Mouse (Mus musculus): ENCODE measurements at regions not wholly inside any gene's neighbourhood (a gene's known extent, or its start where the extent isn't known, plus 50 kb on each side); places are given as distances from the start of the nearest gene placed in this dataset.

DNA sequence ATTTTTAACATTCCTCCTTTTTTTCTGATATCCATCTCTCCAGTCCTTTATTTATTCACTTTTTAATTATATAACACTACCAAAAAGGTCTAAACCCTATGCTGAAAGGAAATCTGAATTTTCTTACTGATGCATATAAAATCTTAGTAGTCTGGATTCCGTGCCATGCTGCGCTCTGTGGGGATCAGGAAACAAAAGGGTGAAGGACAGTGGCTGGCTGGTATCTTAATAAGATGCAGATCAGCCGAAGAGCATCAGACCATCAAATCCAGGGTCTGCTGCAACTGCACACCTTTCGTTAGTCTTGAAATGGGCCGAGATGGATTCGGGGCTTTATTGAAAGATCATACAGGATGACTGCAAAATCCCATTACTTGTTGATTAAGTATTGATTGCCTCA, 740.7 kb downstream of the 5730522E02Rik start:
- 87% methylated on average over 6 of the region's 6 CpGs for WGBS
- no peak for ATAC-seq
- Histone ChIP-seq H3K4me1 (ENCODE audit: control insufficient read depth, insufficient read depth, low read length) (no peaks in the 10 kb centered on the region), H3K9me3 (ENCODE audit: control insufficient read depth, low read length) (no peaks in the 10 kb centered on the region), H3K9ac (ENCODE audit: low read depth, low read length) (no peak overlapping the region), H3K27me3 (replicated peaks; ENCODE audit: control insufficient read depth, insufficient read depth, low read length) (no peaks in the 10 kb centered on the region), H3K4me2 (ENCODE audit: low read depth, low read length) (no peak overlapping the region), H3K36me3 (ENCODE audit: control insufficient read depth, insufficient read depth, low read length) (no peaks in the 10 kb centered on the region), H3K4me3 (ENCODE audit: low read length) (no peak overlapping the region), H3K27ac (ENCODE audit: low read length) (no peak overlapping the region)

DNA sequence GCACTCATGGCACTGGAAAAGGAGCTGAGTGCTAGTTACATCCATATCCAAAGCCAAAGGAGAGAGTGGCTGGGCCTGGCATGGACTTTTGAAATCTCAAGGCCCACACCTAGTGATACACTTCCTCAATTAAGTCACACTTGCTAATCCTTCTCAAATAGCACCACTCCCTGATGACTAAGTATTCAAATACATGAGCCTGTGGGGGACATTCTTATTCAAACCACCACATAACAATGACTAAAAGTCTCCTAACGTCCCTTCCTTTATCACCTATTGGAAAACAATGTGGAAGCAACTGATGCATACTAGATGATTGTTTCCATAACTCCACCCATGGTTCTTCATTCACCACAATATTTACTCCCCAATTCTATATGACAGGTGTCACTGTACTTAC, 773.4 kb downstream of the 5730522E02Rik start:
- Histone ChIP-seq H3K27ac (ENCODE audit: low read length) (no peak overlapping the region), H3K4me2 (ENCODE audit: low read depth, low read length) (no peak overlapping the region)

DNA sequence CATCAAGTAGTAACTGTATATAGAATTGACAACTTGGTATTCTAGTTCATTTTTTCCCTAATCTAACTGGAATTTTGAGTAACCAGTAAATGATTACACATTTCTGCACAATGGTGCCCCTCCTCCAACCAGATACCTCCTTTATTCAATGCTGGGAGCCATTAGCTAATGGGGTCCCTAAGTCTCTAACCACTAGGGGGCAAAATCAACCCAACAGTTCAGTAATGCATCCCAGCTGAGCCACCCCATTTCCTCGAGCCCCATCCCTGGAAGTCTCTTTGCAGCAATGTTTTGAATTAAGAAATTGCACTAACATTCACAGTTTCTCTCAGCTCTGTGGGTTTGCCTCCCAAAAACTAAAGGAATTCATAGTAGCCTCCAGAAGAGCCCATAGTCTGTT, 774.9 kb downstream of the 5730522E02Rik start:
- Histone ChIP-seq H3K9ac (ENCODE audit: low read depth, low read length) (no peak overlapping the region), H3K27me3 (replicated peaks; ENCODE audit: control insufficient read depth, insufficient read depth, low read length) (no peaks in the 10 kb centered on the region), H3K4me1 (ENCODE audit: control insufficient read depth, insufficient read depth, low read length) (no peaks in the 10 kb centered on the region), H3K36me3 (ENCODE audit: control insufficient read depth, insufficient read depth, low read length) (no peaks in the 10 kb centered on the region), H3K9me3 (ENCODE audit: control insufficient read depth, low read length) (no peaks in the 10 kb centered on the region), H3K4me3 (ENCODE audit: low read length) (no peak overlapping the region), H3K27ac (ENCODE audit: low read length) (no peak overlapping the region), H3K4me2 (ENCODE audit: low read depth, low read length) (no peak overlapping the region)
- ATAC-seq, result no peak
- 56% methylated on average over 1 of the region's 1 CpGs for WGBS

More for the DNA sequence above, 773.4 kb downstream of the 5730522E02Rik start:
- H3K9me3 ChIP-seq (ENCODE audit: control insufficient read depth, low read length), result no peaks in the 10 kb centered on the region
- no peaks in the 10 kb centered on the region for H3K4me1 ChIP-seq (ENCODE audit: control insufficient read depth, insufficient read depth, low read length)
- no peak overlapping the region for H3K4me3 ChIP-seq (ENCODE audit: low read length)
- WGBS, result 73% methylated on average over 1 of the region's 1 CpGs
- ATAC-seq, result no peak
- H3K27me3 ChIP-seq (replicated peaks; ENCODE audit: control insufficient read depth, insufficient read depth, low read length), result no peaks in the 10 kb centered on the region
- H3K36me3 ChIP-seq (ENCODE audit: control insufficient read depth, insufficient read depth, low read length), result no peaks in the 10 kb centered on the region
- H3K9ac ChIP-seq (ENCODE audit: low read depth, low read length), result no peak overlapping the region

DNA sequence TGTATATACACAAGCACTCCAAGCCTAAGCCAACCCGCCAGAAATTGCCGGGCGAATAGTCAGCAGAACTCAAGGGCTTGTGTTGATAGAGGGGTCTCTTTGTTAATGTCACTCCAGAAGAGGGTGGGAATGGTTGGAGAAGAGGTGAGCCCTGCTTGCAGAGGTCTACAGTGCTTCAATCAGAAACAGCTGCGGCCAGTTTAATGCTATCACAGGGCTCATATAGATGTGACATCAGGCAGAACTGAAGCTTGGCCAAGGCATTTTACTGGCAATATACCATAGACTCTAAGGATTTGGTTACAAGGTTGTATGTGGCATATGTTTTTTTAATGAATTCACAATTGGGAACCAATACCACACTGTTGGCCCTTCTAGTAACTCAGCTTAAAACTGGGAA, 787.4 kb downstream of the 5730522E02Rik start:
- Histone ChIP-seq H3K27me3 (replicated peaks; ENCODE audit: control insufficient read depth, insufficient read depth, low read length) (no peaks in the 10 kb centered on the region), H3K36me3 (ENCODE audit: control insufficient read depth, insufficient read depth, low read length) (no peaks in the 10 kb centered on the region), H3K4me2 (ENCODE audit: low read depth, low read length) (no peak overlapping the region), H3K4me1 (ENCODE audit: control insufficient read depth, insufficient read depth, low read length) (no peaks in the 10 kb centered on the region), H3K4me3 (ENCODE audit: low read length) (no peak overlapping the region), H3K9ac (ENCODE audit: low read depth, low read length) (no peak overlapping the region), H3K27ac (ENCODE audit: low read length) (no peak overlapping the region), H3K9me3 (ENCODE audit: control insufficient read depth, low read length) (no peaks in the 10 kb centered on the region)
- ATAC-seq, result no peak
- WGBS, result 87% methylated on average over 4 of the region's 4 CpGs

DNA sequence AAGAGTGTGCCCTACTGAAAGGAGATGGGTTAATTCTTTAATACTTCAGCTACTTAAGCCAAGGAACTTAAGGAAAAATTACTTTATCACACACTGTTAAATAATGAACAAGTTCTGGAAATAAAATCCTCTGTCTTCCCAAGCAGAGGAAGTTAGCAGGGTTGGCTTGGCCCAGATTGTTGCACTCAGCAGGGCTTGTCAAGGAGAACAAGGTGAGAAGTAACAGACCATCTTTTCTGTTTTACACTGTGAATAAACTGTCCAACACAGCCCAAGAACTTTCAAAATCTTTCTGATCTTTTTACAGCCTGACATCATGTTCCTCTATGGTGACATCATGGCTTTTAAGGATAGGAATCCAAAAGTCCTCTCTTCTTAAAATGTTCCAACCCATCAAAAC, 789.1 kb downstream of the 5730522E02Rik start:
- ATAC-seq, result peak; percentile 58; the same call in 1 of the 2 replicates
- no peak overlapping the region for H3K4me2 ChIP-seq (ENCODE audit: low read depth, low read length)

DNA sequence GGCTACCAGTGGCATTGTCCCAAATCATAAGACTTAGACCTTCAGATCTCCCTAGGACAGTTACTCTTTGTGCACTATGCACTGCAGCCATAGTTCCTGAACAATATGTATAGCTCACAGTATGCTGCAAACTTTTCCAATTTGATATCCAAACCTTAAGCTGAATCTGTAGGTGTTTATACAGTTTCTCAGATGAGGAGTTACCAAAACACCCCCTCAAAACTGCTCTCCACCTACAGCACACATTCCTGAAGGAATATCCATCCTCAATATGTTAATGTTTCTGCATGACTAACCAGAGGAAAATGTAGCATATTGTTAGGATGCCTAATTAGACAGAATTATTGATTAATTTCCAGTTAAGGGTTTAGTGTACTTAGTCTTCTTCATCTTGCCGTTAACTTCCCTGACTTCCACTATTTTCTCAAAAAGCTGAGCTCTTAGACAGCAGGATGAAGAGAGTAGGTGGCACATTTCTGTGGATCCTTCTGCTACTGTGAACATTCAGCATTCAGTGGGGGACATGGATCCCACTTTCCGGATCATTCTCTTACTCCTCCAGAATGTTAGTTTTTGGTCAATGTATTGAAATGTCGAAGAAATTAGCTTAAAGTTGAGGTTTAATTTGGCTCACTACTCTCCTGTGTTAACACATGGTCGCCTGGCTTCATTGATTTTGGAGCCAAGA, 800.0 kb downstream of the 5730522E02Rik start:
- Histone ChIP-seq H3K4me3 (ENCODE audit: low read length) (no peak overlapping the region), H3K9ac (ENCODE audit: low read depth, low read length) (no peak overlapping the region), H3K4me1 (ENCODE audit: control insufficient read depth, insufficient read depth, low read length) (no peaks in the 10 kb centered on the region), H3K4me2 (ENCODE audit: low read depth, low read length) (no peak overlapping the region), H3K27ac (ENCODE audit: low read length) (no peak overlapping the region), H3K27me3 (replicated peaks; ENCODE audit: control insufficient read depth, insufficient read depth, low read length) (no peaks in the 10 kb centered on the region), H3K9me3 (ENCODE audit: control insufficient read depth, low read length) (no peaks in the 10 kb centered on the region), H3K36me3 (ENCODE audit: control insufficient read depth, insufficient read depth, low read length) (no peaks in the 10 kb centered on the region)
- 80% methylated on average over 4 of the region's 4 CpGs for WGBS
- no peak for ATAC-seq

More for the DNA sequence above, 789.1 kb downstream of the 5730522E02Rik start:
- H3K9ac ChIP-seq (ENCODE audit: low read depth, low read length), result no peak overlapping the region
- no peak overlapping the region for H3K27ac ChIP-seq (ENCODE audit: low read length)
- no peaks in the 10 kb centered on the region for H3K4me1 ChIP-seq (ENCODE audit: control insufficient read depth, insufficient read depth, low read length)
- no peaks in the 10 kb centered on the region for H3K27me3 ChIP-seq (replicated peaks; ENCODE audit: control insufficient read depth, insufficient read depth, low read length)
- no peaks in the 10 kb centered on the region for H3K36me3 ChIP-seq (ENCODE audit: control insufficient read depth, insufficient read depth, low read length)
- H3K9me3 ChIP-seq (ENCODE audit: control insufficient read depth, low read length), result no peaks in the 10 kb centered on the region
- no peak overlapping the region for H3K4me3 ChIP-seq (ENCODE audit: low read length)

DNA sequence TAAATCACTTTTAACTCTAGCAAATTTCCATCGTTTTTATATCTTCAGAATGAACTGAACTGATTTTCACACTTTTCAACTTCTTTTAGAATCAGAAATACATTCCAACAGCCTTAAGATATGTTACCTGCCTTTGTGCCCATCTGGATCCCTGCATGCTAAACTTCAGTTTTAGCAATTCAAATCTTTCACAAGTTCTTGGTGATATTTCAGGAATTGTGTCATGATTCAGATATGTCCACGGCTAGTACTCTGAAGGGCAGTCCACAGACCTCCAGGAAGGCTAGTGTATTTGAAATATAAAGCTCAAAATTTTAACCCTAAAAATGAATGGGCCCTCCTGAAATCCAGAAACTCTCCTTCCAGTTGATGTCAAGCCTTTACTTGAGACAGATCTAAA, 818.9 kb downstream of the 5730522E02Rik start:
- Histone ChIP-seq H3K9me3 (ENCODE audit: control insufficient read depth, low read length) (no peaks in the 10 kb centered on the region), H3K36me3 (ENCODE audit: control insufficient read depth, insufficient read depth, low read length) (no peaks in the 10 kb centered on the region), H3K4me1 (ENCODE audit: control insufficient read depth, insufficient read depth, low read length) (no peaks in the 10 kb centered on the region), H3K9ac (ENCODE audit: low read depth, low read length) (no peak overlapping the region), H3K27me3 (replicated peaks; ENCODE audit: control insufficient read depth, insufficient read depth, low read length) (no peaks in the 10 kb centered on the region), H3K4me2 (ENCODE audit: low read depth, low read length) (no peak overlapping the region), H3K27ac (ENCODE audit: low read length) (no peak overlapping the region), H3K4me3 (ENCODE audit: low read length) (no peak overlapping the region)
- ATAC-seq, result no peak
- WGBS, result 55% methylated on average over 2 of the region's 2 CpGs

DNA sequence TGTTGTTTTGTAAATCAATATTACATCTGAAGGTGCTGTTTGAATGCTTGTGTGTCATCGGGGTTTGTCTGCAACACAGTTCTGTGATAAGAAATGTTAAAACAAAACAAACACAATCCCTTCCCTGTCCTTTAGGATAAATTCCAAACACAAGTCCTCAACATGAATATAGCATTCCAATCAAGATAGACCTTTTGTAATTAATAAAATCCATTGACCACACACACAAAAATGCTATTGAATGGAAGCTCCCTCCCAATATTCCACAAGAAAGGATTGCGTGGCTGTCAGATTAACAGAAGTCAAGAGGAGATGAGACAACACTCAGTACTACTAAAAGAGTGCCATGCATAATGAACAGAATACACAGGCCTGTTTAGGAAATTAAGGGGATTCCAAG, 843.5 kb downstream of the 5730522E02Rik start:
- Histone ChIP-seq H3K27ac (ENCODE audit: low read length) (no peak overlapping the region), H3K36me3 (ENCODE audit: control insufficient read depth, insufficient read depth, low read length) (no peaks in the 10 kb centered on the region), H3K27me3 (replicated peaks; ENCODE audit: control insufficient read depth, insufficient read depth, low read length) (no peaks in the 10 kb centered on the region), H3K9me3 (ENCODE audit: control insufficient read depth, low read length) (no peaks in the 10 kb centered on the region), H3K4me2 (ENCODE audit: low read depth, low read length) (no peak overlapping the region), H3K4me1 (ENCODE audit: control insufficient read depth, insufficient read depth, low read length) (no peaks in the 10 kb centered on the region), H3K9ac (ENCODE audit: low read depth, low read length) (no peak overlapping the region), H3K4me3 (ENCODE audit: low read length) (no peak overlapping the region)
- WGBS, result 78% methylated on average over 2 of the region's 2 CpGs
- no peak for ATAC-seq

DNA sequence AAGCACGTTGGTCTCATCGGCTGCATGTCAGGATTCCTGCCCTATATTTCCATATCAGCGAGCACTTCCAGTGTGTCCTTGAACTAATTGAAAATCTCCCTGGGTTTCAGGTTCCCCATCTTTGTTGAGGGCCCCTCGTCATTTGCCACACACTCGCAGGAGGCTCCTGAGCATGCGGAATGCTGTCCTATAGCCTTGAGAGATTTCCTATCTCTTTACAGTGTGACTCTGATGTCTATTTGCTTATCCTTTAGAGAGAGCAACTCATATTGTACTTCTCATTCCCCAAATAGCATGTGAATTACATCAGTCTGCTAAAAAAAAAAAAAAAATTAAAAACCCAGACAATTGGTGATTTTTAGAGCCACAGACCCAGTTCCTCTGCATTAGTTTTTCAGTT, 845.1 kb downstream of the 5730522E02Rik start:
- Histone ChIP-seq H3K9ac (ENCODE audit: low read depth, low read length) (no peak overlapping the region), H3K9me3 (ENCODE audit: control insufficient read depth, low read length) (no peaks in the 10 kb centered on the region), H3K36me3 (ENCODE audit: control insufficient read depth, insufficient read depth, low read length) (no peaks in the 10 kb centered on the region), H3K27me3 (replicated peaks; ENCODE audit: control insufficient read depth, insufficient read depth, low read length) (no peaks in the 10 kb centered on the region), H3K4me3 (ENCODE audit: low read length) (no peak overlapping the region), H3K27ac (ENCODE audit: low read length) (no peak overlapping the region), H3K4me2 (ENCODE audit: low read depth, low read length) (no peak overlapping the region), H3K4me1 (ENCODE audit: control insufficient read depth, insufficient read depth, low read length) (no peaks in the 10 kb centered on the region)
- 63% methylated on average over 6 of the region's 6 CpGs for WGBS
- no peak for ATAC-seq

DNA sequence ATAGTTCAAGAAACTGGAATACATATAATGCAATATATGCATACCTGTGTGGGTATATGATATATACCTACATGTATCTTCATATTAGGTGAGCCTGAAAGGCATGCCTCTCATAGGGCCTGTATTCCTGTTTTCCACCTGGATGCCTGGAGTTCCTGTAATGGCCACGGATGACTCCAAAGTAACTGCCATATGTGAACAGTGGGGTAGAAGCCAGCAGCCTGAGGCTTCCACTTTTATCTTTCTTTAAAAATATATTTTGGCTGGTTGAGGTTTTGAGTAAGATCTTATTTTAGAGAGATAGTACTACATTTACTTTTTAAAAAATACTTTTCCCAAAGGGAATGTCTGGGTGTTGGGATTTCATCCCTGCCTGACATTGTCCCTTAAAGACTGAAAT, 850.8 kb downstream of the 5730522E02Rik start:
- no peak for ATAC-seq
- no peaks in the 10 kb centered on the region for H3K36me3 ChIP-seq (ENCODE audit: control insufficient read depth, insufficient read depth, low read length)
- peaks cover 9% of the 10 kb centered on the region for H3K4me1 ChIP-seq (ENCODE audit: control insufficient read depth, insufficient read depth, low read length)
- H3K4me3 ChIP-seq (ENCODE audit: low read length), result no peak overlapping the region
- 91% methylated on average over 1 of the region's 1 CpGs for WGBS
- H3K9ac ChIP-seq (ENCODE audit: low read depth, low read length), result no peak overlapping the region
- H3K9me3 ChIP-seq (ENCODE audit: control insufficient read depth, low read length), result no peaks in the 10 kb centered on the region
- no peaks in the 10 kb centered on the region for H3K27me3 ChIP-seq (replicated peaks; ENCODE audit: control insufficient read depth, insufficient read depth, low read length)
- H3K4me2 ChIP-seq (ENCODE audit: low read depth, low read length), result no peak overlapping the region
- no peak overlapping the region for H3K27ac ChIP-seq (ENCODE audit: low read length)

Data from intestine, embryonic 16.5 days (tissue).